Comparison of ENCODE assay signal across 7 mouse cellular contexts in the genomic region with DNA sequence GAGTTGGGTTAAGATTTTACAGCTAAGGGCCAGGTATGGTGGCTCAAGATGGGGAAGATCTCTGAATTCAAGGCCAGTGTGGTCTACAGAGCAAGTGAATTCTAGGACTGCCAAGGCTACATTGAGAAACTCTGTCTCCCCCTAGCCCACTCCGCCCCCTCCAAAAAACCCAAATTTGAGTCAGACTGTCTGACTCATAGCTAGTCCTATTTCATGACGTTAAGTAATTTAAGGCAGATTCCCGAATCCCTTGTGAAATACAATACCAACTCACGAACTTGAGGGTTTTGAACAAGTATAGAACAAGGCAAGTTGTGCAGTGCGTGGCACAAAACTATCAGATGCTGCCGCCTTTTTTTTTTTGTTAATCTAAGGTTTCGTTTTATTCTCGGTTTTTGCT. TPM values are rescaled to one million over a fixed set of nuclear protein-coding genes. Genes with fewer than 3 reads are reported as not detected.
DNase-seq lines count a peak whose midpoint lies in the region; ATAC-seq and TF ChIP-seq lines count a peak whose summit lies in the region.

No protein-coding gene starts in this region.

- peak overlapping the region; percentile 94 for H3K4me2 ChIP-seq in forebrain, embryonic 11.5 days (ENCODE audit: low read depth, low read length, severe bottlenecking)
- H3K4me2 ChIP-seq in liver, embryonic 11.5 days, result peak overlapping the region; percentile 81

- no peak for ATAC-seq in forebrain, embryonic 11.5 days (replicated peaks; ENCODE audit: low FRiP score)
- no peak for ATAC-seq in liver, embryonic 11.5 days (replicated peaks; ENCODE audit: low FRiP score)

- H3K4me1 ChIP-seq in spleen, adult 2 months (ENCODE audit: control insufficient read depth, insufficient read depth, insufficient read length), result peaks cover 7% of the 10 kb centered on the region
- peaks cover 6% of the 10 kb centered on the region; the same call in 1 of the 2 replicates for H3K4me1 ChIP-seq in forebrain, embryonic 11.5 days (replicated peaks; ENCODE audit: control insufficient read depth, insufficient read depth, low read length)
- H3K4me1 ChIP-seq in liver, embryonic 11.5 days (replicated peaks; ENCODE audit: control insufficient read depth, insufficient read depth, low read length), result peaks cover 11% of the 10 kb centered on the region

- H3K9ac ChIP-seq in forebrain, embryonic 11.5 days (ENCODE audit: low read length), result peak overlapping the region; percentile 79
- H3K9ac ChIP-seq in liver, embryonic 11.5 days (ENCODE audit: low read depth, low read length), result peak overlapping the region; percentile 80

- no peak overlapping the region for H3K27ac ChIP-seq in spleen, adult 2 months (ENCODE audit: insufficient read depth, low read length)
- no peak overlapping the region for H3K27ac ChIP-seq in forebrain, embryonic 11.5 days (ENCODE audit: low read depth, low read length)
- H3K27ac ChIP-seq in liver, embryonic 11.5 days (ENCODE audit: low read depth, low read length), result peak overlapping the region; percentile 52

- H3K27me3 ChIP-seq in spleen, adult 2 months (ENCODE audit: control insufficient read depth, insufficient read depth, low read length), result no peaks in the 10 kb centered on the region
- H3K27me3 ChIP-seq in forebrain, embryonic 11.5 days (ENCODE audit: control insufficient read depth, insufficient read depth, low read length), result no peaks in the 10 kb centered on the region
- H3K27me3 ChIP-seq in liver, embryonic 11.5 days (replicated peaks; ENCODE audit: control insufficient read depth, insufficient read depth, low read length), result no peaks in the 10 kb centered on the region

- peak overlapping the region; percentile 68; the same call in 1 of the 2 replicates for H3K4me3 ChIP-seq in spleen, adult 2 months (ENCODE audit: extremely low read depth, insufficient read depth, insufficient read length)
- peak overlapping the region; percentile 90 for H3K4me3 ChIP-seq in forebrain, embryonic 11.5 days (ENCODE audit: low read depth, low read length)
- H3K4me3 ChIP-seq in liver, embryonic 11.5 days (ENCODE audit: low read depth, low read length), result peak overlapping the region; percentile 87

- no peak for TF ChIP-seq POLR2A in spleen, adult 2 months (IDR thresholded peaks at IDR 0.05; ENCODE audit: low read depth, low read length)

- H3K9me3 ChIP-seq in forebrain, embryonic 11.5 days (ENCODE audit: control insufficient read depth, low read length), result no peaks in the 10 kb centered on the region
- H3K9me3 ChIP-seq in liver, embryonic 11.5 days (ENCODE audit: control insufficient read depth, low read length), result no peaks in the 10 kb centered on the region

- DNase-seq in spleen, adult 2 months (ENCODE audit: low read depth in 1 of 2, low spot score in 2 of 2), result no peak
- DNase-seq in spleen, adult 18-20 months, result no peak
- no peak for DNase-seq in forebrain, embryonic 11.5 days (ENCODE audit: low spot score)
- no peak for DNase-seq in liver, embryonic 11.5 days (ENCODE audit: low spot score)
- no peak for DNase-seq in retina, postnatal 1 day
- no peak for DNase-seq in c-Kit-positive CD71-positive TER-119-positive erythroid progenitor cells, embryonic 14.5 days (ENCODE audit: low spot score)
- DNase-seq in embryo, embryonic 10.5 days (ENCODE audit: low spot score), result no peak

- no peak for TF ChIP-seq CTCF in spleen, adult 2 months (IDR thresholded peaks at IDR 0.05; ENCODE audit: extremely low read depth, insufficient read depth, insufficient read length, insufficient replicate concordance)

- peaks cover 4% of the 10 kb centered on the region; the same call in 1 of the 2 replicates for H3K36me3 ChIP-seq in spleen, adult 2 months (ENCODE audit: control insufficient read depth, insufficient read depth, low read length)
- no peaks in the 10 kb centered on the region for H3K36me3 ChIP-seq in forebrain, embryonic 11.5 days (ENCODE audit: control insufficient read depth, insufficient read depth, low read length)
- peaks cover 5% of the 10 kb centered on the region; the same call in 1 of the 2 replicates for H3K36me3 ChIP-seq in liver, embryonic 11.5 days (ENCODE audit: control insufficient read depth, insufficient read depth, low read length)

- 55% methylated on average over 8 of the region's 8 CpGs for WGBS in spleen, adult 2 months
- WGBS in forebrain, embryonic 11.5 days, result 48% methylated on average over 8 of the region's 8 CpGs
- 36% methylated on average over 8 of the region's 8 CpGs for WGBS in liver, embryonic 11.5 days

RNA-seq across cellular contexts. Expression of a gene that starts 0.6 kb away (rescaled TPM):
- polyA plus RNA-seq in spleen, adult 2 months (2012; rRNA removed), result 15.6 and 18.1 TPM in 2 replicates
- polyA plus RNA-seq in forebrain, embryonic 11.5 days (2014; fragmentation: Nextera tagmentation; extraction: Ambion mirVana), result 39.4 and 41.4 TPM in 2 replicates
- 48.8 and 50.0 TPM in 2 replicates for polyA plus RNA-seq in liver, embryonic 11.5 days (2014; fragmentation: Nextera tagmentation; extraction: Ambion mirVana)

RNA-seq across cellular contexts. Expression of a gene that starts 9.8 kb away (rescaled TPM):
- not detected in 2 replicates for polyA plus RNA-seq in spleen, adult 2 months (2012; rRNA removed)
- polyA plus RNA-seq in forebrain, embryonic 11.5 days (2014; fragmentation: Nextera tagmentation; extraction: Ambion mirVana), result not detected in 2 replicates
- not detected in 2 replicates for polyA plus RNA-seq in liver, embryonic 11.5 days (2014; fragmentation: Nextera tagmentation; extraction: Ambion mirVana)

RNA-seq across cellular contexts. Expression of a gene that starts 28.4 kb away (rescaled TPM):
- 0.05 TPM in 1 of 2 replicates, not detected in the other for polyA plus RNA-seq in spleen, adult 2 months (2012; rRNA removed)
- 109 and 114 TPM in 2 replicates for polyA plus RNA-seq in forebrain, embryonic 11.5 days (2014; fragmentation: Nextera tagmentation; extraction: Ambion mirVana)
- polyA plus RNA-seq in liver, embryonic 11.5 days (2014; fragmentation: Nextera tagmentation; extraction: Ambion mirVana), result 54.1 and 56.0 TPM in 2 replicates

RNA-seq across cellular contexts. Expression of a gene that starts 31.1 kb away (rescaled TPM):
- polyA plus RNA-seq in spleen, adult 2 months (2012; rRNA removed), result 20.1 and 20.2 TPM in 2 replicates
- polyA plus RNA-seq in forebrain, embryonic 11.5 days (2014; fragmentation: Nextera tagmentation; extraction: Ambion mirVana), result 22.8 and 26.1 TPM in 2 replicates
- polyA plus RNA-seq in liver, embryonic 11.5 days (2014; fragmentation: Nextera tagmentation; extraction: Ambion mirVana), result 26.7 and 27.1 TPM in 2 replicates

RNA-seq across cellular contexts. Expression of a gene that starts 41.4 kb away (rescaled TPM):
- 193 and 219 TPM in 2 replicates for polyA plus RNA-seq in spleen, adult 2 months (2012; rRNA removed)
- 440 and 449 TPM in 2 replicates for polyA plus RNA-seq in forebrain, embryonic 11.5 days (2014; fragmentation: Nextera tagmentation; extraction: Ambion mirVana)
- 943 and 994 TPM in 2 replicates for polyA plus RNA-seq in liver, embryonic 11.5 days (2014; fragmentation: Nextera tagmentation; extraction: Ambion mirVana)

Comparison
In these comparisons a context has a peak if more than half of its experiments do, and no peak if none do; other contexts are left out.
1. RNA of a gene that starts 28.4 kb away (polyA plus RNA-seq): 109 to 114 TPM in forebrain, embryonic 11.5 days and 54.1 to 56.0 TPM in liver, embryonic 11.5 days; 0.05 TPM in spleen, adult 2 months; every median in the first group is over 10 times any median in the second.
2. Peak in every context shown above with its lines, with median percentiles within 50 percentile points of each other: H3K4me3 ChIP-seq.